Mouse (Mus musculus): ENCODE data around the gene Poldip2. TPM values are rescaled to one million over a fixed set of nuclear protein-coding genes. Genes with fewer than 3 reads are reported as not detected.

Gene Poldip2
- polyA plus RNA-seq, 1 experiment from 2014 or later = 176 TPM

DNA sequence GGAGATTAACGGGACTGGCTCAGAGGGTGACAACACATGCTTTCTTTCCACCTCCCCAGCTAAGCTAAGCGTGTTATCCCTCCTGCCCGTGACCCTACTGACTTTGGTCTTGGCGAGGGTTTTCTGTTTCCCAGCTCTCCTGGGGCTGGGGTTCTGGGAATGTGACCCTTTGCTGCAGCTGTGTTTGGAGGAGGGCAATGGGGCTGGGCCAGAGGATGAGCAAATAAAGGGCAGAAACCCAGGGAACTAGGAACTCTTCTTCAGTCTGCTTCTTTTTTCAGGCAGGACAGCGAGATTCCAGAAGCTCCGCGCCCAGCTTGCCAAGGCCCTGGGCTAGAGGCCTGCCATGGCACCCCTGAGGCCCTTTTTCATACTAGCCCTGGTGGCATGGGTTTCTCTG is 13.0 kb upstream of the Poldip2 start, which contains the start of gene Vtn:
Gene Vtn, plus strand, starts transcription at position 88 of the 400 bp plus-strand sequence.
- peak within 1 kb of the TSS; percentile 94 for H3K27ac ChIP-seq (ENCODE audit: low read length)
- H3K36me3 ChIP-seq (ENCODE audit: control insufficient read depth, insufficient read depth, low read length) = no peaks in the 10 kb centered on the region
- WGBS = 39% methylated on average over 7 of the region's 7 CpGs
- peak within 1 kb of the TSS; percentile 68 for H3K9ac ChIP-seq (ENCODE audit: low read depth, low read length)
- H3K27me3 ChIP-seq (ENCODE audit: control insufficient read depth, insufficient read depth, low read depth, low read length) = no peaks in the 10 kb centered on the region
- no peaks in the 10 kb centered on the region for H3K9me3 ChIP-seq (replicated peaks; ENCODE audit: control insufficient read depth, low read length, poor library complexity, severe bottlenecking)
- peak within 1 kb of the TSS; percentile 61 for H3K4me2 ChIP-seq (ENCODE audit: low read length)
- H3K4me1 ChIP-seq (ENCODE audit: control insufficient read depth, insufficient read depth, low read length) = peaks cover 24% of the 10 kb centered on the region
- H3K4me3 ChIP-seq (ENCODE audit: low read depth, low read length) = peak within 1 kb of the TSS; percentile 89
- ATAC-seq = no peak

DNA sequence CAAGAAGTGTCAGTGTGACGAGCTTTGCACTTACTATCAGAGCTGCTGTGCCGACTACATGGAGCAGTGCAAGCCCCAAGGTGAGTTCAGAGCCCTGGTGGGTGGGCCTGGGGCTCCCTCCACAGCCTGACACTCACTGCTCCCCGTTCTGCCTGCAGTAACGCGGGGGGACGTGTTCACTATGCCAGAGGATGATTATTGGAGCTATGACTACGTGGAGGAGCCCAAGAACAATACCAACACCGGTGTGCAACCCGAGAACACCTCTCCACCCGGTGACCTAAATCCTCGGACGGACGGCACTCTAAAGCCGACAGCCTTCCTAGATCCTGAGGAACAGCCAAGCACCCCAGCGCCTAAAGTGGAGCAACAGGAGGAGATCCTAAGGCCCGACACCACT is 12.4 kb upstream of the Poldip2 start:
- no peak for ATAC-seq
- WGBS = 43% methylated on average over 16 of the region's 16 CpGs
- H3K9me3 ChIP-seq (replicated peaks; ENCODE audit: control insufficient read depth, low read length, poor library complexity, severe bottlenecking) = no peaks in the 10 kb centered on the region
- H3K4me3 ChIP-seq (ENCODE audit: low read depth, low read length) = no peak overlapping the region
- no peaks in the 10 kb centered on the region for H3K36me3 ChIP-seq (ENCODE audit: control insufficient read depth, insufficient read depth, low read length)
- H3K9ac ChIP-seq (ENCODE audit: low read depth, low read length) = no peak overlapping the region
- no peaks in the 10 kb centered on the region for H3K27me3 ChIP-seq (ENCODE audit: control insufficient read depth, insufficient read depth, low read depth, low read length)
- H3K27ac ChIP-seq (ENCODE audit: low read length) = no peak overlapping the region
- peaks cover 24% of the 10 kb centered on the region for H3K4me1 ChIP-seq (ENCODE audit: control insufficient read depth, insufficient read depth, low read length)
- H3K4me2 ChIP-seq (ENCODE audit: low read length) = no peak overlapping the region

DNA sequence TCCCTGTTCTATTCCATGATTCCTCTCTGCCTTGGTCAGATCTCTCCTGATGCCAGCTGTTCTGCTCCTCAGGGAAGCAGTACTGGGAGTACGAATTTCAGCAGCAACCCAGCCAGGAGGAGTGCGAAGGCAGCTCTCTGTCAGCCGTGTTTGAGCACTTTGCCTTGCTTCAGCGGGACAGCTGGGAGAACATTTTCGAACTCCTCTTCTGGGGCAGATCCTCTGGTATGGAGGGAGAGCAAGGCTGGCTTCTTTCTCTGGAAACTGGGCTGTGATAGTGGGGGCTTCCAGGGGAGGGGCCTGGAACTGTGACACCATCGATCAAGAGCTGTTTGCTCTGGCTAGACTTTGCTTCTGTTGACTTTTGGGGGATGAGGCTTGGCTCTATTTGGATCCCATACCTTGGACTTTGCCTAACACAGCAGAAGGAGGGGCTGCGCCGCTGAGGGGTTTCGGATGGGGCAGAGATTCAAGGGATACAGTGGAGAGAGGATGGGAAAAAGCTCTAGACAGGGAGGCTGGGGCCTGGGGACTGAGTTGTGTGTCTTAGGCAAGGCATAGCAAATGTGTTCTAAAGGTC is 11.3 kb upstream of the Poldip2 start:
- H3K4me2 ChIP-seq (ENCODE audit: low read length) = no peak overlapping the region
- H3K4me1 ChIP-seq (ENCODE audit: control insufficient read depth, insufficient read depth, low read length) = peaks cover 13% of the 10 kb centered on the region
- no peak for ATAC-seq
- H3K27me3 ChIP-seq (ENCODE audit: control insufficient read depth, insufficient read depth, low read depth, low read length) = no peaks in the 10 kb centered on the region
- H3K9ac ChIP-seq (ENCODE audit: low read depth, low read length) = no peak overlapping the region
- no peaks in the 10 kb centered on the region for H3K9me3 ChIP-seq (replicated peaks; ENCODE audit: control insufficient read depth, low read length, poor library complexity, severe bottlenecking)
- peaks cover 2% of the 10 kb centered on the region; the same call in 1 of the 2 replicates for H3K36me3 ChIP-seq (ENCODE audit: control insufficient read depth, insufficient read depth, low read length)
- H3K27ac ChIP-seq (ENCODE audit: low read length) = no peak overlapping the region
- no peak overlapping the region for H3K4me3 ChIP-seq (ENCODE audit: low read depth, low read length)
- 83% methylated on average over 9 of the region's 9 CpGs for WGBS

DNA sequence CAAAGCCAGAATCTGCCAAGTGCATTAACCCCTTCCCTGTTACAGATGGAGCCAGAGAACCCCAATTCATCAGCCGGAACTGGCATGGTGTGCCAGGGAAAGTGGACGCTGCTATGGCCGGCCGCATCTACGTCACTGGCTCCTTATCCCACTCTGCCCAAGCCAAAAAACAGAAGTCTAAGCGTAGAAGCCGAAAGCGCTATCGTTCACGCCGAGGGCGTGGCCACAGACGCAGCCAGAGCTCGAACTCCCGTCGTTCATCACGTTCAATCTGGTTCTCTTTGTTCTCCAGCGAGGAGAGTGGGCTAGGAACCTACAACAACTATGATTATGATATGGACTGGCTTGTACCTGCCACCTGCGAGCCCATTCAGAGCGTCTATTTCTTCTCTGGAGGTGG is 10.5 kb upstream of the Poldip2 start:
- ATAC-seq = no peak
- Histone ChIP-seq H3K4me2 (ENCODE audit: low read length) (no peak overlapping the region), H3K9ac (ENCODE audit: low read depth, low read length) (no peak overlapping the region), H3K27ac (ENCODE audit: low read length) (no peak overlapping the region), H3K27me3 (ENCODE audit: control insufficient read depth, insufficient read depth, low read depth, low read length) (no peaks in the 10 kb centered on the region), H3K36me3 (ENCODE audit: control insufficient read depth, insufficient read depth, low read length) (peaks cover 9% of the 10 kb centered on the region), H3K4me1 (ENCODE audit: control insufficient read depth, insufficient read depth, low read length) (peaks cover 5% of the 10 kb centered on the region), H3K9me3 (replicated peaks; ENCODE audit: control insufficient read depth, low read length, poor library complexity, severe bottlenecking) (no peaks in the 10 kb centered on the region), H3K4me3 (ENCODE audit: low read depth, low read length) (no peak overlapping the region)
- WGBS = 84% methylated on average over 20 of the region's 20 CpGs

GRCm38 (mm10) chr11:78502909-78503650 is 8.9 kb upstream of the Poldip2 start, which contains the start of gene Sebox:
TSS of gene Sebox (plus strand) at chr11:78503447.
- 74% methylated on average over 7 of the region's 7 CpGs for WGBS
- H3K27ac ChIP-seq (ENCODE audit: low read length) = no peak within 1 kb of the TSS
- no peak for ATAC-seq

DNA sequence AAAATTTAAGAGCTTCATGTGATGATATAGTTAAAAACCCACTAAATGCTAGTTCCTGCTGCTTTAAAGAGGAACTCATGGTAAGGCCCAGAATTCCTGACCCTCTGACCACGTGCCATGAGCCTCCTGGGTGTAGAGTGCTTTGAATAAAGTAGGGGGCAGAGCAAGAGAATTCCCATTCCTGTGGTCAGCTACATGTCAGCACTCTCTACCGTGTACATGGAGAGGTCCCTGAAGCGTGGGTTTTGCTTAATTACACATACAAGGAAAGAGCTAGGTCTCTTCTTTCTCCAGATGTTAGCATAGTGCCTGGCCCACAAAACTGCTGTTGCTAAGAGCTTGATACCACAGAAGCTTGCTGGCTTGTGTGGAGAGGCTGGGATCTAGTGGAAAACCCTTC is 6.6 kb upstream of the Poldip2 start:
- no peak overlapping the region for H3K4me3 ChIP-seq (ENCODE audit: low read depth, low read length)
- peaks cover 26% of the 10 kb centered on the region for H3K36me3 ChIP-seq (ENCODE audit: control insufficient read depth, insufficient read depth, low read length)
- no peak overlapping the region for H3K27ac ChIP-seq (ENCODE audit: low read length)
- ATAC-seq = no peak
- H3K4me1 ChIP-seq (ENCODE audit: control insufficient read depth, insufficient read depth, low read length) = no peaks in the 10 kb centered on the region
- no peaks in the 10 kb centered on the region for H3K27me3 ChIP-seq (ENCODE audit: control insufficient read depth, insufficient read depth, low read depth, low read length)
- no peaks in the 10 kb centered on the region for H3K9me3 ChIP-seq (replicated peaks; ENCODE audit: control insufficient read depth, low read length, poor library complexity, severe bottlenecking)
- no peak overlapping the region for H3K9ac ChIP-seq (ENCODE audit: low read depth, low read length)
- 82% methylated on average over 3 of the region's 3 CpGs for WGBS
- H3K4me2 ChIP-seq (ENCODE audit: low read length) = no peak overlapping the region

More at GRCm38 (mm10) chr11:78502909-78503650, 8.9 kb upstream of the Poldip2 start, which contains the start of gene Sebox:
- no peak within 1 kb of the TSS for H3K4me3 ChIP-seq (ENCODE audit: low read depth, low read length)
- no peaks in the 10 kb centered on the region for H3K27me3 ChIP-seq (ENCODE audit: control insufficient read depth, insufficient read depth, low read depth, low read length)
- H3K4me2 ChIP-seq (ENCODE audit: low read length) = no peak within 1 kb of the TSS
- no peaks in the 10 kb centered on the region for H3K9me3 ChIP-seq (replicated peaks; ENCODE audit: control insufficient read depth, low read length, poor library complexity, severe bottlenecking)
- H3K9ac ChIP-seq (ENCODE audit: low read depth, low read length) = no peak within 1 kb of the TSS
- peaks cover 16% of the 10 kb centered on the region for H3K36me3 ChIP-seq (ENCODE audit: control insufficient read depth, insufficient read depth, low read length)
- 0 out of 2 replicates have a peak, but pooled peaks cover 4% of the 10 kb centered on the region for H3K4me1 ChIP-seq (ENCODE audit: control insufficient read depth, insufficient read depth, low read length)

DNA sequence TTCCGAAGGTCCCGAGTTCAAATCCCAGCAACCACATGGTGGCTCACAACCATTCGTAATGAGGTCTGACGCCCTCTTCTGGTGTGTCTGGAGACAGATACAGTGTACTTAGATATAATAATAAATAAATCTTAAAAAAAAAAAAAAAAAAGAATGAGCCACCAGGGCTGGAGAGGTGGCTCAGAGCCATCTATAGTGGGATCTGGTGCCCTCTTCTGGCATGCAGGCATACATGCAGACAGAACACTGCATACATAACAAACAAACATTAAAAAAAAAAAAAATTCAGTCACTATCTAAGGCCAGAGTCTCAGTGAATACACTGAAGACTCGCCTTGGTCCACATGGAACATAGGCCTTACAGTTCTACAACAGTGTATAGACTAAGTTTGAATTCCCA is 2.8 kb upstream of the Poldip2 start:
- no peaks in the 10 kb centered on the region for H3K9me3 ChIP-seq (replicated peaks; ENCODE audit: control insufficient read depth, low read length, poor library complexity, severe bottlenecking)
- peaks cover 26% of the 10 kb centered on the region for H3K36me3 ChIP-seq (ENCODE audit: control insufficient read depth, insufficient read depth, low read length)
- ATAC-seq = no peak
- H3K9ac ChIP-seq (ENCODE audit: low read depth, low read length) = no peak overlapping the region
- H3K4me2 ChIP-seq (ENCODE audit: low read length) = no peak overlapping the region
- no peak overlapping the region for H3K27ac ChIP-seq (ENCODE audit: low read length)
- H3K4me3 ChIP-seq (ENCODE audit: low read depth, low read length) = no peak overlapping the region
- H3K4me1 ChIP-seq (ENCODE audit: control insufficient read depth, insufficient read depth, low read length) = peaks cover 16% of the 10 kb centered on the region
- WGBS = 86% methylated on average over 5 of the region's 5 CpGs
- no peaks in the 10 kb centered on the region for H3K27me3 ChIP-seq (ENCODE audit: control insufficient read depth, insufficient read depth, low read depth, low read length)

DNA sequence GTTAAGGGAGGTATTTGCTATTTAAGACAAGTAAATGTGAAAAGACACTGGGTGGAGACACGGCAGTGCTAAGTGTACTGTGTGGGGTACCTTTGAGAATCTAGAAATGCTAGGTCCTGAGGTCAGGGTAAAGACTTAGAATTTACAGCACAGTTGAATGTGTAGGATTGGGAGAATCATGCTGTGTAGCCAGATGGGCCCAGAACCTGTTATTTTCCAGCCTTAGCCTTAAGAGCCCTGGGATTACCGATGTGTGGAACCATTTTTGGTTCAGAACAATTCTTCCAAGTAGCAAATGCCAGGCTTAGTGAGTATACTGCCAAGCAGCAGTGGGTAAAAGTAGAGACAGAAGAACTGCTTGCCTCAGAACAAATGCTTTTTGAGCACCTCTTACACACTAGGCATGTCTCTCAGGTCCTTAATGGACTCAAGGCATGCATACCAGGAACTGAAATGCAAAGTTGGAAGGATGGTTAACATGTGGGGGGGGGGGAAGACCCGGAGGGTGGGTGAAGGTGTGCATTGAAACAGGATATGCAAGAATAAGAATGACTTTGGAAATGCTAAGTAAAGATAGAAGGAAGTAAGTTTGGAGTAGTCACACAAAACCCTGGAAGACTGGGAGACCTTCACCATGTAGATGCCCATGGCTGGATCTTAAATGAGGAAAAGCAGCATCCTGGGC is 1.3 kb downstream of the Poldip2 start:
- ATAC-seq = no peak
- Histone ChIP-seq H3K9ac (ENCODE audit: low read depth, low read length) (peak overlapping the region; percentile 95), H3K4me3 (ENCODE audit: low read depth, low read length) (peak overlapping the region; percentile 92), H3K27ac (ENCODE audit: low read length) (no peak overlapping the region), H3K36me3 (ENCODE audit: control insufficient read depth, insufficient read depth, low read length) (peaks cover 24% of the 10 kb centered on the region), H3K9me3 (replicated peaks; ENCODE audit: control insufficient read depth, low read length, poor library complexity, severe bottlenecking) (no peaks in the 10 kb centered on the region), H3K4me2 (ENCODE audit: low read length) (peak overlapping the region; percentile 97), H3K4me1 (ENCODE audit: control insufficient read depth, insufficient read depth, low read length) (peaks cover 19% of the 10 kb centered on the region), H3K27me3 (ENCODE audit: control insufficient read depth, insufficient read depth, low read depth, low read length) (no peaks in the 10 kb centered on the region)
- WGBS = 79% methylated on average over 3 of the region's 3 CpGs
